Mouse (Mus musculus) embryonic fibroblast, embryonic 13.5 days (primary cell): ENCODE results near the gene Cog4.

ENCODE experiments used
- CTCF ChIP-seq: IDR thresholded peaks from 2 replicates; pipeline ENCODE4 v1.5.1; 2011; ENCODE audit warnings: mild to moderate bottlenecking, control low read depth, low read length, moderate library complexity, borderline replicate concordance; ENCODE audit not compliant: insufficient read depth
- POLR2A ChIP-seq: IDR thresholded peaks from 2 replicates; pipeline ENCODE4 v1.6.1; 2011; ENCODE audit warnings: low read depth, mild to moderate bottlenecking, control low read depth, low read length, moderate library complexity

- TF ChIP-seq CTCF: no peak
- TF ChIP-seq POLR2A: no peak
Measured at GRCm38 (mm10) chr8:110888860-110889259, 42.5 kb downstream of the Cog4 start.
